Mouse (Mus musculus) kidney, adult 2 months (tissue): ENCODE measurements around the gene Igf1r.

Experiments
- CTCF ChIP-seq: fragments of 200-500 bp; conservative IDR thresholded peaks from 2 replicates; pipeline ENCODE4 v1.5.1; 2011; ENCODE audit warnings: low read depth, mild to moderate bottlenecking, control low read depth, low read length, moderate library complexity, mixed read lengths; ENCODE audit not compliant: insufficient read depth, insufficient read length
- POLR2A ChIP-seq: fragments of 200-500 bp; IDR thresholded peaks from one replicate; pipeline ENCODE4 v1.6.1; 2011; ENCODE audit warnings: low read depth, low read length, control low read depth

DNA sequence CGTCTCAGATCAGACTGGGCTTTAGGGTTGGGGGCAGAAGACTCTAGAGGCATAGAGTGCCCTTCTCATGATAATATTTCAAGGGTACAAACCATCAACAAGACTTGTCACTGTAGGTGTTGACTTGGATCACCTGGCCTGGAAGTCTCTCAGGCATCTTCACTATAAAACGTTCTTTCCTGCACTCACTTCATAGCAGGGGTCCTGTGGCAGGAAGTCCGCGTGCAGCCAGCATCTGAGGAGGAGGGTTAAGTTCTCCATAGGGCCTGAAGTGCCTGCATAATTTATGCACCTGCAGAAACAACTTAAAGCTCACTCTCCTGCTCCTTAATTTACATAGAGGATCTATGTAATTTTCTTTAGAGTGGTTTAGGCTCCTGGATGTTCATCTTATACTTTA, 293.1 kb downstream of the Igf1r start:
- TF ChIP-seq POLR2A (no peak), CTCF (no peak)
